Mouse (Mus musculus): ENCODE data around the gene H2-Eb1. TPM values are rescaled to one million over a fixed set of nuclear protein-coding genes. Genes with fewer than 3 reads are reported as not detected.

The H2-Eb1 gene
- polyA plus RNA-seq, 1 experiment from 2014 or later, result 2.0 TPM

DNA sequence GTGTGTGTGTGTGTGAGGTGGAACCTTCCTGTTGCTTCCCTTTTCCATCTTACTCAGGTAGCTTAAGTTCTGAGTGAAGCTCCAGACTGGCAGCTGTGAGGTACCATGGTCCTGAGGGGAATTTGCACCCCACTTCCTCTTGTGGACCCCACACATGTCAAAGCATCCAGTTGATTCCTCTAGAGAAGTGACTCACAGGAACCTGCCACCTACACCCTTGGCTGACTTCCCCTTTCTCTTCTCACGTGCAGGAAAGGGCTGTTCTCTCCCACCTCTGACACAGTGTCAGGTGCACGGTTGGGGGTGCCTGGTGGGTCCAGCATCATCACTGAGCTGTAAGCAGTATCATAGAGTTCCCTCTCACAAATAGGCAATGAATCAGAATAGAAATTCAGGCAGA, 12.1 kb upstream of the H2-Eb1 start:
- Histone ChIP-seq H3K36me3 (no peaks in the 10 kb centered on the region), H3K27me3 (no peaks in the 10 kb centered on the region), H3K9ac (replicated peaks) (no peak overlapping the region), H3K4me1 (no peaks in the 10 kb centered on the region), H3K27ac (replicated peaks) (no peak overlapping the region), H3K9me3 (no peaks in the 10 kb centered on the region), H3K4me2 (replicated peaks) (no peak overlapping the region), H3K4me3 (no peak overlapping the region)
- ATAC-seq (ENCODE audit: low FRiP score, low read depth), result no peak
- 54% methylated on average over 2 of the region's 2 CpGs for WGBS

DNA sequence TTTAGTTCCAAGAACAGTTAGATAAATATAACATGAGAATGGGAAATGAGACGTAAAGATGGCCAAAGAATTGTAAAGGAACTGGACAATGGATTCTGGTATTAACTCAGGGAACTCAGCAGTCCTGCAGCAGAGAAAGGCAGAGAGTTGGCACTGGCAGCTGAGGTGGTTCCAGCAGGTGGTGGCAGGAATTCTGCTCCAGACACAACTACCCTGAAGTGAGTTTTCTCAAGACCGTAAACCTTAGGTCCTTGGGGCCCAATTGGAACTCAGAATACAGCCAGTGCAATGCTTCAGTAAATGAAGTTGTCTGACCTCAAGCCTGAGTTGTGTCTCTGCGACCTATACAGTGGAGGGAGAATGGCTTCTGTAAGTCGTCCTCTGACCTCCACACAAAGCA, 11.4 kb upstream of the H2-Eb1 start:
- no peak for ATAC-seq (ENCODE audit: low FRiP score, low read depth)
- H3K27me3 ChIP-seq, result no peaks in the 10 kb centered on the region
- no peak overlapping the region for H3K27ac ChIP-seq (replicated peaks)
- H3K9ac ChIP-seq (replicated peaks), result no peak overlapping the region
- H3K36me3 ChIP-seq, result no peaks in the 10 kb centered on the region
- WGBS, result 75% methylated on average over 4 of the region's 4 CpGs
- no peak overlapping the region for H3K4me3 ChIP-seq
- no peaks in the 10 kb centered on the region for H3K9me3 ChIP-seq
- no peaks in the 10 kb centered on the region for H3K4me1 ChIP-seq
- H3K4me2 ChIP-seq (replicated peaks), result no peak overlapping the region

DNA sequence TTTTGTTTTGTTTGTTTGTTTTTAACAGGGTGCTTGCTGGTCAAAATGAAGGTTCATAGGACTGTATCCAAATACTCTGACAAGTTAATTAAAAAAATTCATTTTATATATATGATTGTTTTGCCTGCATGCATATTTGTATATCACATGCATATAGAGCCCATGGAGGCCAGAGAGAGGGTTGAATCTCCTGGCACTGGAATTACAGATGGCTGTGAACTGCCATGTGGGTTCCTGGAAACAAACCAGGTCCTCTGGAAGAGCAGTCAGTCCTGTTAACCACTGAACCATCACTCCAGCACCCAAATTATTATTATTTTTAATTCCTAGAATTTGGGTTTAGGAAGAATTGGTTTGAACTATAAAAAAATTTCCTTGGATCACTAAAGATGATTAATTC, 10.4 kb upstream of the H2-Eb1 start:
- H3K27me3 ChIP-seq, result no peaks in the 10 kb centered on the region
- ATAC-seq (ENCODE audit: low FRiP score, low read depth), result no peak
- H3K9ac ChIP-seq (replicated peaks), result no peak overlapping the region
- no peaks in the 10 kb centered on the region for H3K4me1 ChIP-seq
- no peak overlapping the region for H3K4me3 ChIP-seq
- no peak overlapping the region for H3K4me2 ChIP-seq (replicated peaks)
- H3K27ac ChIP-seq (replicated peaks), result no peak overlapping the region
- H3K36me3 ChIP-seq, result no peaks in the 10 kb centered on the region
- H3K9me3 ChIP-seq, result no peaks in the 10 kb centered on the region

DNA sequence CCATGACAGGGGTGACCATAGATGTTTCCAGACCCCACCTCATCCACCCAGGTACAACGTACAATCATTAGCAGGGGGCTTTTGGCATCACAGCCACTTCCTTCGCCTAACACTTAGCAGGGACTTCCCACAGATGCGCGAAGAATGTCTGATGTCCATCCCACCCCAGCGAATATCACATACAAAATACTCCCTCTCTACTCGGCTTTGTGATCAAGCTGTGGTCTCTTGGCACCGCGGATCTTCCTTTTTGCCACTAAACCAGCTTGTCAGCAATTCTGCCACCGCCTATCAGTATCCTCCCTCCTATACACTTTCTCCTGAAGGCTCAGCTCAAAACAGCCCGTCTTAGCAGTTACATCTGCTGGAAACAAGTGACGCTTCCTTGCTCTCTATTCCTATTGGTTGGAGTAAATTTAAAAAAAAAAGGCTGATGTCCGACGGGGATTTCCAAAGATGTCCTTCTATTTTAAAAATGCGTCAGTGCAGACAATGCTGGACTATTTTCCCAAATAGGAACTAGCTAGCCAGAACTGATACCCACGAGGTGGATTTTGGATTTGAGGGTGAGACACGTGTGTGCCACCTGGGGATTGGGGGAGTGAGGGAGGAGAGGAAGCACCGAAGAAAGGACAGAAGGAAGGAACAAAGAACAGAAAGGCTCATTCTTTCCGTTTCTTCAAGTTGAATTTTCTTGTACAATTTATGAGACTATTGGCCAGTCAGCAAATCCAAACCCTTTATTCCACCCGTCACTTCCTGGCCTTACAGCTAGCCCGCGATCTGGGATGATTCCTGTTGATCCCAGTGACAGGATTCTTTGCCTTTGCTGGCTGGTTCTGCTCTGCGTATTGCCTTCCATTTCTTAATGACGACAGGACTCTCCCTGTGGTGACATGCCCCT, 9.5 kb upstream of the H2-Eb1 start:
- Histone ChIP-seq H3K9me3 (no peaks in the 10 kb centered on the region), H3K27ac (replicated peaks) (no peak overlapping the region), H3K36me3 (no peaks in the 10 kb centered on the region), H3K27me3 (no peaks in the 10 kb centered on the region), H3K4me1 (no peaks in the 10 kb centered on the region), H3K9ac (replicated peaks) (no peak overlapping the region; the same call in 1 of the 2 replicates), H3K4me3 (peak overlapping the region; percentile 40), H3K4me2 (replicated peaks) (peak overlapping the region; percentile 52)
- 23% methylated on average over 23 of the region's 23 CpGs for WGBS
- ATAC-seq (ENCODE audit: low FRiP score, low read depth), result no peak; the same call in 1 of the 2 replicates

DNA sequence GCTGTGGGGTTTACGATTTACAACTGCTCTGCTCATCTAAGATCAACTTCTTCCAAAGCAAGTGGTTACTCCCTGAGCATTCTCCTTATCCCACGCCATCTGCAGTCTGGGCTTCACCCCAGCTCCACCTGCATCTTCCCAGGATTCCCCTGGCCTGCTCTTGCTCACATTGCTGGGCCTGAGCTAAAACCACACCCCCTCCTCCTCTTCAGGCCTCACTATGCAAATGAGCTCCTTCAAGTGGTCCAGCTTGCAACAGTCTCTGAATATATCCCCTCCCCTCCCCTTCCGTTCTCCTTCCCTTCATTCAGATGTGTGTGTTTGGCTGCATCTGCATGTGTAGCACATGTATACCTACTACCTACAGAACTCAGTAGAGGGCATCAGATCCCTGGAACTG, 6.3 kb upstream of the H2-Eb1 start:
- Histone ChIP-seq H3K4me3 (no peak overlapping the region), H3K4me2 (replicated peaks) (no peak overlapping the region), H3K9ac (replicated peaks) (no peak overlapping the region), H3K27me3 (no peaks in the 10 kb centered on the region), H3K36me3 (no peaks in the 10 kb centered on the region), H3K9me3 (no peaks in the 10 kb centered on the region), H3K4me1 (no peaks in the 10 kb centered on the region), H3K27ac (replicated peaks) (no peak overlapping the region)
- no peak for ATAC-seq (ENCODE audit: low FRiP score, low read depth)
- WGBS, result 71% methylated on average over 3 of the region's 3 CpGs

DNA sequence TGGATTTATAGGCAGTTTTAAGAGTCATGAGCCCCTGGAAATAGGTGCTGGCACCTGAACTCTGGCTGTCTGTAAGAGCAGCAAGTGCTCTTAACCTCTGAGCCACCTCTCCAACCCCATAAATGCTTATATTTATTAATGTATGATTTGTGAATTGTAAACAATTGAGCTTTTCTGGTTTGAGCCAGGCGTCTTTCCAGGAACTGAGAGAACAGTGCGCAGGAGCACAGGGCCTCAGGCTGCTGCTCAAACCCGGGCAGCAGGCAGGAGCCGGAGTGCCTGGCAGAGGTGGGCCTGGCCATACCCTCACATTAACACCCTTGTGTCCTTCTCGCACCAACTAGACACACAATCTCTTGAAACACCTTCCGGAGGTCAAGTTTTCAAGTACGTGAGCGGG, 5.6 kb upstream of the H2-Eb1 start:
- WGBS, result 97% methylated on average over 8 of the region's 8 CpGs
- ATAC-seq (ENCODE audit: low FRiP score, low read depth), result no peak
- no peaks in the 10 kb centered on the region for H3K9me3 ChIP-seq

DNA sequence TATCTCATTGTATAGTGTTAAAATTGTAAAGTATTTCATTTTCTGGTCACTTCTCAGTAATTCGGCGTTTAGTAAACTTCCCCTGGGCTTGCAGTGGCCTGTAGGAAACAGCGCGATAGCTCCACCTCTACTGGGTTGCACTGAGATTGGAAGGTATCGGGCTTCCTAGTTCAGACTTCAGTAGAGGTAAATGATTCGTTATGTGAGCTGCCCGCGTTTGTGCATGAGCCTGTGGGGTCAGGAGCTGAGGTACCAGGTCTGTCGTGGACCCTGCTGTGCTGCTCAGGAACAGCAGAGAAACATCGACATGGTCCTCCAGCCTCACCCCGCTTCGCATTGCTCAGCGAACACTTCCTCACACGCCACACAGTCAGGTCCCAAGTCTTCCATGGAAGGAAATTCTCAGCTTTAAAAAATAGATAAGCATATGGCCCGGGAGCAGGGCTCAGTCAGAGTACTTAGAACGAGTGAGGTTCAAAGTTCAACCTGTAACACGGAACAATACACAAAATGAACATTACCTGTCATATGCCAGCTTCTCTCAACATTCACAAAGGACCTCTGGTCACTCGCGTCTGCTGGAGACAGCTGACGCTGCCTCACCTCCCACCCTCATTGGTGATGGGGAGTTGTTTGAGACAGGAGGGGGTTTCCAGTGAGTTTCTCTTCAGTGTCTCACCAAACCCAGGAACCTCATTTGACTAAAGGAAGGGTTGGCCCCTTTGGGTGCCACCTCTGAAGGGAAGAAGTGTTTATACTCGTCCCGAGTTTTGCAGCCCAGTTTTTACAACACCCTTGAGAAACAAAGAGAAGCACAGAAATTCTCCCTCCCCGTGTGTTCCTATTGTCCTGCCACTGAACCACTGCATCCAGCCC, 4.7 kb upstream of the H2-Eb1 start:
- Histone ChIP-seq H3K4me3 (no peak overlapping the region), H3K27ac (replicated peaks) (no peak overlapping the region), H3K4me2 (replicated peaks) (no peak overlapping the region), H3K27me3 (no peaks in the 10 kb centered on the region), H3K4me1 (no peaks in the 10 kb centered on the region), H3K9ac (replicated peaks) (no peak overlapping the region), H3K36me3 (no peaks in the 10 kb centered on the region), H3K9me3 (no peaks in the 10 kb centered on the region)
- 78% methylated on average over 23 of the region's 23 CpGs for WGBS
- no peak for ATAC-seq (ENCODE audit: low FRiP score, low read depth)

More for the DNA sequence above, 5.6 kb upstream of the H2-Eb1 start:
- no peak overlapping the region for H3K9ac ChIP-seq (replicated peaks)
- no peak overlapping the region for H3K4me2 ChIP-seq (replicated peaks)
- no peaks in the 10 kb centered on the region for H3K36me3 ChIP-seq
- no peaks in the 10 kb centered on the region for H3K4me1 ChIP-seq
- no peaks in the 10 kb centered on the region for H3K27me3 ChIP-seq
- no peak overlapping the region for H3K27ac ChIP-seq (replicated peaks)
- no peak overlapping the region for H3K4me3 ChIP-seq

DNA sequence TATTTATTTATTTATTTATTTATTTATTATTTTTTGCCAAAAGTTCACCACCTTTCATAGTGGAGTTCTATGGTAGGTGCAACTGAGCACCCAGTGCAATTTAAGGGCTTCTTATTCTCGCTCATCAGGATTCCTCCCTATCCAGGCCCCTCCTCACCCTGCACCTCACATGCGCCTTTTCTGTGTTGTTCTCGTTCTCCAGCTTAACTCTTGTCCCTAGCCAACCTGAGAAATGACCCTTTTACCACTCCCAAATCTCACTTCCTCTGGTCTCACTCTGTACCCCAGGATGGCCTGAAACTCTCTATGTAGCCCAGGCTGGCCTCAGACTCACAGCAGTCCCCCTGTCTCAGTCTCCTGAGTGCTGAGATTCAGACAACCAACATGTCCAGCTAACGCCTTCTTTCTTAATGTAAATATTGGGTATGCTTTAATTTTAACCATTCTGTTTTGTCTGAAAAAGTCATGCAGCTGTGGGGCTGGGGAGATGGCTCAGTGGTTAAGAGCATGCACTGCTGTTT, 3.9 kb upstream of the H2-Eb1 start:
- ATAC-seq (ENCODE audit: low FRiP score, low read depth), result no peak
- Histone ChIP-seq H3K36me3 (no peaks in the 10 kb centered on the region), H3K9ac (replicated peaks) (no peak overlapping the region), H3K27ac (replicated peaks) (no peak overlapping the region), H3K4me1 (no peaks in the 10 kb centered on the region), H3K4me2 (replicated peaks) (no peak overlapping the region), H3K9me3 (no peaks in the 10 kb centered on the region), H3K27me3 (no peaks in the 10 kb centered on the region), H3K4me3 (no peak overlapping the region)
- WGBS, result 90% methylated on average over 4 of the region's 4 CpGs

DNA sequence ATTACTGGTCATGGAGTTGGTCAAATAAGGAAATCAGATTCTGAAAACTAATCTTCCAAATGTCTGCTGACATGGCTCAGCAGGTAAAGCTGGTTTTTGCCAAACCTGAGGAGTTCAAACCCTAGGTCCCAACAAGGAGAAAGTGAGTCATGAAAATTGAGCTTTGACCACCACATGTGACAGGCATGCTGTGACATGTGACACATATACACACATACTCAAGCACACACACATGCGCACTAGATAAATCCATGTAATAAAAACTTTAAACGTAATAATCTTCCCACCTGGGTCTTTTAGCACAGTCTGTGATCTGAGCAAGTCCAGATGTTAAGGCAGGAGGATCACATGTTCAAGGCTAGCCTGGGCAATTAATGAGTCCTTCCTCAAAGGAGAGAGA, 1.9 kb upstream of the H2-Eb1 start:
- H3K4me3 ChIP-seq, result no peak overlapping the region
- no peaks in the 10 kb centered on the region for H3K36me3 ChIP-seq
- H3K4me1 ChIP-seq, result no peaks in the 10 kb centered on the region
- H3K9me3 ChIP-seq, result no peaks in the 10 kb centered on the region
- peaks cover 10% of the 10 kb centered on the region for H3K27me3 ChIP-seq
- no peak overlapping the region for H3K27ac ChIP-seq (replicated peaks)
- H3K9ac ChIP-seq (replicated peaks), result no peak overlapping the region
- ATAC-seq (ENCODE audit: low FRiP score, low read depth), result no peak
- H3K4me2 ChIP-seq (replicated peaks), result no peak overlapping the region
- 78% methylated on average over 2 of the region's 2 CpGs for WGBS

DNA sequence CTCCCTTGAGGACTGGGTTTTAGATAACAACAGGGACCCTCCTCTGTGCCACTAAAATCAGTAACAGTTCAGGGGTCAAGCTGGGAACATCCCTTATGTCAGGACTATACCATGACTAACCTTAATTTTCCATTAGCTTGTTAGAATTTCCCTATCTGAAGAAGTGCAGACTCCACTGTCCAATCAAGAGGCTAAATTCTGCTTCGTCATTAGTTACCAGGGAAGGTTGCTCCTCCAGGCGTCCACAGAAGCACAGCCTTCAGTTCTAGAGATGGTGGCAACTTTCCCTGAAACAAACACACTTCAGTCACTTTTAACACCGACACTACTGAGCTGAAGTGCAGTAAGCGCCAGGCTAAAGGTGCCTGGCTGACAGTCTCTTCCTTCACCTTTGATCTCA, 916 bp upstream of the H2-Eb1 start:
- Histone ChIP-seq H3K36me3 (no peaks in the 10 kb centered on the region), H3K4me1 (peaks cover 2% of the 10 kb centered on the region; the same call in 1 of the 2 replicates), H3K27ac (replicated peaks) (no peak overlapping the region), H3K4me2 (replicated peaks) (no peak overlapping the region), H3K9me3 (no peaks in the 10 kb centered on the region), H3K9ac (replicated peaks) (no peak overlapping the region), H3K27me3 (peaks cover 10% of the 10 kb centered on the region), H3K4me3 (no peak overlapping the region)
- 35% methylated on average over 4 of the region's 4 CpGs for WGBS
- ATAC-seq (ENCODE audit: low FRiP score, low read depth), result no peak

DNA sequence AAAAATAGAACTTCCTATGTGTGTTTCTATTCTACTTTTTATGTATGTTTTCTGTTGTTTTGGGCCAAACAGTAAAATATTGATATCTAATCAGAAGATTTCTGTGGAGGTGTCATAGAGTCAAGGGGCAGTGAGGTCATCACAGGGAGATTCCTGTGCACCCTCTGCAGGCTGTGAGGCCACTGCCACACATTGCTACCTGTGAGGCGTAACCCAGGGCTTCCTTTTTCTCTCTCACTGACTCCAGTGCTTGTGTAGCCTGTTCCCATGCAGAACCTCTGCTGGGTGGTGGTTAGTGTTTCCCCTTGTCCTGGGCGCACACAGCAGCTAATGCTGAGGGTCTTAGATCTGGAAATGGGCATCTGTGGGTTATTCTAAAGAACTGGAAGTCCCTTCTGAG, 740 bp downstream of the H2-Eb1 start:
- Histone ChIP-seq H3K4me3 (no peak overlapping the region), H3K9me3 (no peaks in the 10 kb centered on the region), H3K4me2 (replicated peaks) (no peak overlapping the region), H3K36me3 (no peaks in the 10 kb centered on the region), H3K9ac (replicated peaks) (no peak overlapping the region), H3K27ac (replicated peaks) (no peak overlapping the region), H3K27me3 (peaks cover 10% of the 10 kb centered on the region), H3K4me1 (peaks cover 6% of the 10 kb centered on the region; the same call in 1 of the 2 replicates)
- WGBS, result 77% methylated on average over 2 of the region's 2 CpGs
- no peak for ATAC-seq (ENCODE audit: low FRiP score, low read depth)

DNA sequence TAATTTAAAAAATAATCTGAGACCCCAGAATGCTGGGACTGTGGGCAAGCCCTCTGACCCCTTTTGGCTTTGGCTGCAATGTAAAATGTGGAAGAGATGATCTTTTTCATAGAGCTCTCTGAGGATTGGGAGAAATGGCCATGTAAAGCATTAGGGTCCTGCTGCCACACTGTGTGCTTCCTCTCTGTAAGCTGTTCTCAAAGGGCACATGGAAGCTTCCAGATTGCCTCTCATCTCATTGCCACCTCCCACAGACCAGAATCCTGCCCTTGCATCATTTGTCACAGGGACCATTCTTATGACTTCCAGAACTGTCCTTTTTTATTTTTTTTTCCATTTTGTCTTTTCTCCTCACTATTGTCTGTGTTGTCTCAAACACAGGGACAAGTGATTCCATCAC, 1.5 kb downstream of the H2-Eb1 start:
- no peak for ATAC-seq (ENCODE audit: low FRiP score, low read depth)
- Histone ChIP-seq H3K36me3 (no peaks in the 10 kb centered on the region), H3K27ac (replicated peaks) (no peak overlapping the region), H3K4me3 (no peak overlapping the region), H3K4me1 (peaks cover 6% of the 10 kb centered on the region; the same call in 1 of the 2 replicates), H3K4me2 (replicated peaks) (no peak overlapping the region), H3K9ac (replicated peaks) (no peak overlapping the region), H3K9me3 (no peaks in the 10 kb centered on the region), H3K27me3 (peaks cover 12% of the 10 kb centered on the region)
